Mouse (Mus musculus) limb, embryonic 15.5 days (tissue): ENCODE data around the gene Glis1. TPM values are rescaled to one million over a fixed set of nuclear protein-coding genes. Genes with fewer than 3 reads are reported as not detected.

Source experiments
- ATAC-seq: fragments of 200-750 bp; cut with Nextera tagmentation; 2 replicates; pipeline ENCODE4 v1.8.0; 2017; ENCODE audit warnings: low read depth, moderate TSS enrichment; ENCODE audit not compliant: insufficient number of reproducible peaks, low FRiP score, low TSS enrichment
- H3K27ac ChIP-seq: fragments of 300-500 bp; sonication (generic); 2 replicates; pipeline ENCODE4 v1.5.1; 2015; ENCODE audit warnings: moderate library complexity, mild to moderate bottlenecking, inconsistent platforms
- H3K27me3 ChIP-seq: fragments of 300-500 bp; sonication (generic); 2 replicates; pipeline ENCODE4 v1.6.1; 2015; ENCODE audit warnings: inconsistent platforms
- H3K36me3 ChIP-seq: fragments of 300-500 bp; sonication (generic); 2 replicates; pipeline ENCODE4 v1.6.1; 2015; ENCODE audit warnings: inconsistent platforms
- H3K4me1 ChIP-seq: fragments of 300-500 bp; sonication (generic); 2 replicates; pipeline ENCODE4 v1.6.1; 2015; ENCODE audit warnings: inconsistent platforms
- H3K4me2 ChIP-seq: fragments of 300-500 bp; sonication (generic); 2 replicates; pipeline ENCODE4 v1.6.1; 2015; ENCODE audit warnings: mild to moderate bottlenecking, inconsistent platforms
- H3K4me3 ChIP-seq: fragments of 300-500 bp; sonication (generic); 2 replicates; pipeline ENCODE4 v1.5.1; 2015; ENCODE audit warnings: mild to moderate bottlenecking, inconsistent platforms
- H3K9ac ChIP-seq: fragments of 300-500 bp; sonication (generic); 2 replicates; pipeline ENCODE4 v1.6.1; 2015; ENCODE audit warnings: inconsistent platforms
- H3K9me3 ChIP-seq: fragments of 300-500 bp; sonication (generic); 2 replicates; pipeline ENCODE4 v1.6.1; 2016; ENCODE audit warnings: inconsistent platforms
- WGBS: fragments of 180-500 bp; shearing (Covaris S2); methylation state at CpG from one replicate; pipeline ENCODE4 v1.1.7; 2015; 5-methylcytosine and 5-hydroxymethylcytosine counted together
- polyA plus RNA-seq: library from polyadenylated mRNA; unstranded; fragments of >200 nt; fragmentation: Nextera tagmentation; extraction: Ambion mirVana; gene quantifications from 2 replicates; pipeline ENCODE4 v1.2.1, GENCODE M21; 2015

The Glis1 gene
- polyA plus RNA-seq, 1 experiment from 2014 or later = 11.2 TPM

DNA sequence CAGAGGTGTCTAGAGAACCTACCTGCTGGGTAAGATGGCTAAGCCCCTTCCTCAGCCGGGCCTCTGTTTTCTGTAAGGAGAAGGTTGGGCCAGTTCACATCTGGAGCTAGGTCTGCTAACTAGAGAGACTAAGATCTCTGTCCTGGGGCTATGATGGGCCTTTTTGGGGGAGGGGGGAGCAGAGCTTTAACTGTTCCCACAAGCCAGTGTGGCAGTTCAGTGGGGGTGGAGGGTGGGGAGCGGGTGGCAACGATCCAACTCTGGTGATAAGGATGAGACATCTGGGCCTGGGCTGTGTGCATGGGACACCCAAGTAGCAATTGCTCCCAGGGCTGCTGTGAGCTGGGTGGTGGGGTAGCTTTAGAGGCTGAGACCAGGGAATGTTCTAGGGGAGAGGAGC, 124.4 kb downstream of the Glis1 start:
- H3K36me3 ChIP-seq = no peaks in the 10 kb centered on the region
- no peak for ATAC-seq
- H3K9ac ChIP-seq = no peak overlapping the region
- no peak overlapping the region for H3K4me3 ChIP-seq
- no peaks in the 10 kb centered on the region for H3K27me3 ChIP-seq
- no peak overlapping the region for H3K4me2 ChIP-seq
- H3K9me3 ChIP-seq = no peaks in the 10 kb centered on the region
- WGBS = 35% methylated on average over 3 of the region's 3 CpGs
- H3K27ac ChIP-seq = no peak overlapping the region
- H3K4me1 ChIP-seq = peaks cover 31% of the 10 kb centered on the region

DNA sequence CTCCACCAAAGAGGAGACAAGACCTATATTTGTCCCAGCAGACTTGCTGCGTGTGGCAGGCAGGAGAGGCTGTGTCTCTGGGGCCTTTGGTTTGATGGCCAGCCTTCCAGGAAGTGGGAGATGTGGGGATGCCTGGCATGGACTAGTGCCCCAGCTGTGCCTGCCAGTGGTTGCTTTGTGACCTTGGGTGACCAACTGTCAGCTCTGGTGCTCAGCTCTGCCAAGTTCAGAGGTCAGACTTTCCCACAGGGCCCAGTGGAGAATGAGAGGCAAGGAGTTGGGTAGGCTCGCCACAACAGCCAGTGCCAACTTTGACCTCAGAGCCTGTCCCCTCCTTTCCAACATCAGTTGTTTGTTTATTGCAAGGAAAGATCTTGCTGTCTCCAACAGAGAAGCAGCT, 126.7 kb downstream of the Glis1 start:
- no peaks in the 10 kb centered on the region for H3K36me3 ChIP-seq
- WGBS = 88% methylated on average over 2 of the region's 2 CpGs
- H3K9ac ChIP-seq = no peak overlapping the region
- H3K4me2 ChIP-seq = no peak overlapping the region
- ATAC-seq = no peak
- no peak overlapping the region for H3K27ac ChIP-seq
- H3K4me3 ChIP-seq = no peak overlapping the region
- no peaks in the 10 kb centered on the region for H3K27me3 ChIP-seq
- H3K4me1 ChIP-seq = peaks cover 31% of the 10 kb centered on the region
- H3K9me3 ChIP-seq = no peaks in the 10 kb centered on the region

DNA sequence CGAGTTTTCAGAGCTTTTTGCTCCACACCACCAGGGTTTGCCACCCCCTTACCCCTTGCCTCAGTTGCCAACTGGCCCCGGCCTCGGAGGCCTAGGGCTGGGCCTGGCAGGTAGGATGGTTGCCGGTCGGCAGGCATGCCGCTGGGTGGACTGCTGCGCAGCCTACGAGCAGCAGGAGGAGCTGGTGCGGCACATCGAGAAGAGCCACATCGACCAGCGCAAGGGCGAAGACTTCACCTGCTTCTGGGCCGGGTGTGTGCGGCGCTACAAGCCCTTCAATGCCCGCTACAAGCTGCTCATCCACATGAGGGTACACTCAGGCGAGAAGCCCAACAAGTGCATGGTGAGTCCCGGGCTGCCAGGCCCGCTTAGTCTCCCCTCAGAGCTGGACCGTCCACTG, 133.8 kb downstream of the Glis1 start:
- no peak overlapping the region for H3K9ac ChIP-seq
- no peak for ATAC-seq
- H3K4me1 ChIP-seq = peaks cover 15% of the 10 kb centered on the region
- no peak overlapping the region for H3K27ac ChIP-seq
- no peak overlapping the region for H3K4me2 ChIP-seq
- H3K27me3 ChIP-seq = peaks cover 6% of the 10 kb centered on the region
- no peaks in the 10 kb centered on the region for H3K9me3 ChIP-seq
- 77% methylated on average over 21 of the region's 21 CpGs for WGBS
- no peaks in the 10 kb centered on the region for H3K36me3 ChIP-seq
- no peak overlapping the region for H3K4me3 ChIP-seq

DNA sequence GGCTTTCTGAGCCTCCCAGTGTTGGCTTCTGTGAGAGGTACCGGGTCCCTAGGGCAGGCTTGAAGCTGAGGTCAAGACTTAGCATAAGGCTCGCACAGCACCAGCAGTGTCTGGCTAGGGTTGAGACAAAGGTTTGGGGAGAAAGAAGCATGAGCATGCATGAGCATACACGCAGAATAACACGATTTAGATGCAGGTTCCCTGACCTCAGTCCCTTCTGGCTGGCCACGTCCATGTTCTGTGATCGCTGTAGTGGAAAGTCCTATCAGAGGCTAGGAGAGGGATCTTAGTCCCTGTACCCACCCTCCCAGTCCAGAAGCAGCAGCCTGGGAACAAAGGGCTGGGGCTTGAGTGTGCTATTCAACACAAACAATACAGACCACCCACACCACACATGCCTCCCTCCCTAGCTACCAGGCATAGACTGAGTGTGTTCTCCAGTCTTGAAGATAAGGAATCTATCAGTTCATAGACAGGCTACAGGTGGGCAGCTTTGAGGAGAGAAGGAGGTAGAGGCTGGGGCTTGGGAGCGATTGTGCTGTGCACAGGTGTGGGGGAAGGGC, 134.6 kb downstream of the Glis1 start:
- H3K27me3 ChIP-seq = peaks cover 6% of the 10 kb centered on the region
- no peak for ATAC-seq
- H3K4me3 ChIP-seq = no peak overlapping the region
- no peak overlapping the region for H3K27ac ChIP-seq
- no peaks in the 10 kb centered on the region for H3K36me3 ChIP-seq
- no peaks in the 10 kb centered on the region for H3K9me3 ChIP-seq
- no peak overlapping the region for H3K4me2 ChIP-seq
- 87% methylated on average over 7 of the region's 7 CpGs for WGBS
- peaks cover 15% of the 10 kb centered on the region for H3K4me1 ChIP-seq
- no peak overlapping the region for H3K9ac ChIP-seq

DNA sequence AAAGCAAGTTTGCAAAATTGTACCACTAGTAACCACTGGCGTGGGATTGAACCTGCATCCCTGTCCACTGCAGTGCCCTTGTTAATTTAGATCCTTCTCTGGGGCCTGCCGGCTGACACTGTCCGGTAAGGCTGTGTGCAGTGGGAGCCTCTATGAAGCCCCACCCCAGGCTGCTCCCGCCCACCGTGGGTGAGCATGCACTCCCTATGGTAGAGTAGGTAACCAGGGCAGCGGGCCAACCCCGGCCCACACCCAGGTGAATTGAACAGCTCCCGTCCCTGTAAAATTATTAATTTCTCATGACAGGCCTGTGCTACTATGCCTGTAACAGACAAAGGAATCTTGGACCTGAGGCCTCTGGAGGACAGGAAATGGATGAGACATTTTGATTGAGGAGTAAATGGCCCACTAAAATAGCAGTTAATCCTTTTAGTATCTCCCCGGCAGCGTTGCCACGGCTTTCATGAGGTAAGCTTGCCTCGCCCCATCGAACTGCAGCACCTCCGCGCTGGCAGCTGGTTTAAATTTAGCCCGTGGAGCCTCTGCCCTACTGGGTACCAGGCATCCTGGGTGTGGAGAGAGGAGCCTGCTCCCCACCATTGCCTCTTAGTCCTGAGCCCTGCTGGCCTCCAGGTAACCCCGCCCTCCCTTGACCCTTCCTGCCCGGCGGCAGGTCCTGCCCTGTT, 136.1 kb downstream of the Glis1 start:
- H3K27me3 ChIP-seq = peaks cover 6% of the 10 kb centered on the region
- no peak overlapping the region for H3K9ac ChIP-seq
- 32% methylated on average over 19 of the region's 19 CpGs for WGBS
- H3K36me3 ChIP-seq = no peaks in the 10 kb centered on the region
- H3K9me3 ChIP-seq = no peaks in the 10 kb centered on the region
- H3K4me1 ChIP-seq = peaks cover 15% of the 10 kb centered on the region
- no peak for ATAC-seq
- H3K4me3 ChIP-seq = no peak overlapping the region
- H3K27ac ChIP-seq = no peak overlapping the region
- H3K4me2 ChIP-seq = no peak overlapping the region

DNA sequence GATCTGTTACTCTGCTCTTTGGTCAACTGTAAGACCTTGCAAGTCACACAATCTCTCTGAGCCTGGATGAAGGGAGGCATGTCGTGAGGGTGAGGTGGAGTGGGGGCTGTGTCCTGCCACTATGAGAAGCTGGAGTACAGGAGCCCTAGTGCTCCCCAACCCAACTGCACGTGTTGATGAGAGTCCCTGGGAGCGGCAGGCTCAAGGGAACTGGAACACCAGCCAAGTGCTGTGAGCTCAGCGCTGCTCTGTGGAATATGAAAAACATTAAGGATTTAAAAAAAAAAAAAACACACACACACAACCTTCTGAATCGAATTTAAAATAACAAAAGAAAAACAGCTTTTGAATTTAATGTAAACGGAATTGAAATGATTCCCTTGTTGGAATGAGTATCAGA, 141.4 kb downstream of the Glis1 start:
- H3K9me3 ChIP-seq = no peaks in the 10 kb centered on the region
- H3K4me2 ChIP-seq = no peak overlapping the region
- H3K27ac ChIP-seq = no peak overlapping the region
- H3K36me3 ChIP-seq = no peaks in the 10 kb centered on the region
- no peak for ATAC-seq
- no peaks in the 10 kb centered on the region for H3K27me3 ChIP-seq
- WGBS = 41% methylated on average over 6 of the region's 6 CpGs
- H3K9ac ChIP-seq = no peak overlapping the region
- no peak overlapping the region for H3K4me3 ChIP-seq
- H3K4me1 ChIP-seq = peaks cover 38% of the 10 kb centered on the region

DNA sequence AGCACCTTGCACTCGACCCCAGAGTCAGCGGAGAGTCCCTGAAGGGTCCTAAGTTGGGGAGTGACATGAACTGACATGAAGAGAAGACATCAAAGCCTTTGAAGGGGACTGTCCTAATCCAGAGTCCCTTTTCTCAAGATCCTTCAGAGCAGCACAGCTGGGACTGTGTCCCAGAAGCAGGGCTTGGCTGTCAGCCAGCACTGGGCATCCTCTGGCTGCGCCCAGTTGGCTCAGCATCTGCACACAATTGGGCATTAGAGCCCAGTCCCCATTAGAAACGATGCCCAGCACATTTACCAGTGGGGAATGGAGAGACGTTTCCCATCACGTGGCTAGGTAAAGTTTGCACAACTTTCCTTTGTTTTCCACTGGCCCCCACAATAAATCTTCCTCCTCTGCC, 142.4 kb downstream of the Glis1 start:
- Histone ChIP-seq H3K4me3 (no peak overlapping the region), H3K27me3 (no peaks in the 10 kb centered on the region), H3K9ac (no peak overlapping the region), H3K4me1 (peaks cover 35% of the 10 kb centered on the region), H3K36me3 (no peaks in the 10 kb centered on the region), H3K9me3 (no peaks in the 10 kb centered on the region), H3K4me2 (no peak overlapping the region), H3K27ac (no peak overlapping the region)
- 37% methylated on average over 6 of the region's 6 CpGs for WGBS
- ATAC-seq = no peak

DNA sequence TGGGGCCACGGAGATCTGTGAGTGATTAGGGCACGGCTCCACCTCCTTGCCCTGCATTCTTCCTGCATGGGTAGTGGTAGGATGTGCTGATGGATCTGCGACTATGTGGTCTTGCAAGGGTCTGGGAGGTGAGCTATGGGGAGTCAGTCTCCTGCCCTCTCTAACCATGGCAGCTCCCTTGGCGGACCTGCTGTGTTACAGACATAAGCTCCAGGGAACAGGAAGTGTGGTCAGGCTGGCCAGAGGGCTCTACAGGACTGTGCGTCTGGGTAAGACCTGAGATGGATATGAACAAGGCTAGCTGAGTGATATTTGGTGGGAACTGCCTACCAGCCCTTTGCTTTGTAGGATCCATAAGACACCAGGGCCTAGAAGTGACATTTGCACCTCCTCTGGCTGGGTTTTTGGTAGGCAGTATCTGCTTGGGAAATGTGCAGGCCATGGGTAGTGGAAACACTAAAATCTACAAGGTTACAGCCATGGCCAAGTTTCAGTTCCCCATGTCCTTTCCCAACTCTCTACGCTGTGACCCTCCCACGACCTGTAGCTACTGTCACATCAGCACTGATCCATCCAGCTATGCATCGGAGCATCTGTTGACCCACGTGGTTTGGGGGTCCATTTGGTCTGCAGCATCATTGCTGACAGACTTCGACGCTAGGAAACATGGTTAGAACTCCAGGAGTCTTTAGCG, 142.9 kb downstream of the Glis1 start:
- Histone ChIP-seq H3K36me3 (no peaks in the 10 kb centered on the region), H3K4me1 (peaks cover 35% of the 10 kb centered on the region), H3K4me2 (no peak overlapping the region), H3K9ac (no peak overlapping the region), H3K4me3 (no peak overlapping the region), H3K27ac (no peak overlapping the region), H3K9me3 (no peaks in the 10 kb centered on the region), H3K27me3 (no peaks in the 10 kb centered on the region)
- 74% methylated on average over 12 of the region's 12 CpGs for WGBS
- ATAC-seq = no peak

DNA sequence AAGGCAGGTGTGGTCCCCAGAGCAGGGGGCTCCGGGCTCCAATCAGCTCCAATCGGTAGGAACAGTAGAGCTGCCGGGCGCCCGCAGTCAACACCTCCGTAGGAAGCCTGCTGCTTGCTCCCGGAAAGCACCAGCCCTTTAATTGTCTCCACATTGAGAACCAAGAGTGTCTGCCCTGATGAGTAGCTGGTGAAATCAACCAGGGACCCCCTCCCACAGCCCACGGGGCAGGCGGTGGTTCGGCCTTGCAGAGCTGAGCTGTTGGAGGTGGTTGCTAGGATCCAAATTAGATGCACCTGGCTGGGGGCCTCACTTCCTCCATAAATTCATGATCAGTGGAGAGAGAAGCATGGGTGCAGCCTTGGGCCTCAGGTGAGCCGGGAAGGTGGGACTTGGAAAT, 146.5 kb downstream of the Glis1 start:
- Histone ChIP-seq H3K27me3 (no peaks in the 10 kb centered on the region), H3K27ac (no peak overlapping the region), H3K4me1 (peaks cover 32% of the 10 kb centered on the region), H3K9ac (no peak overlapping the region), H3K36me3 (no peaks in the 10 kb centered on the region), H3K9me3 (no peaks in the 10 kb centered on the region), H3K4me2 (no peak overlapping the region), H3K4me3 (no peak overlapping the region)
- no peak for ATAC-seq
- WGBS = 45% methylated on average over 11 of the region's 11 CpGs

DNA sequence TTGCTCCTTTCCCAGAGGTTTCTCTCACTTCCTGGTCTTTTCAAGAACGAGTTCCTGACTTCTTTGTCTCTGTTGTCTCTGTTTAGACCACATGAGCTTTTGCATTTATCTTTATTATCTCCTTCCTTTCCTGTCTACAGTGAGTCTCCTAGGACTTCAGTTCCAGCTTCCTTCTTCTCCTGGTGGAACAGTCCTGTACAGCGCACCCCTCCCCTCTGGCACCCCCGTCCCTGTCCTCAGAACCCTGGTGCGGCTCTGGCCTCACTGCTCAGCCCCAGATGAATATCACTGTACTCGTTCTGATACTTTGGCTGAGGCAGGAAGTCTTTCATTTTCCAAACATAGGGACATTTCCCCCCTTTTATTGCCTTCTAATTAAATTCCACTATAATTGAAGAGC, 152.0 kb downstream of the Glis1 start:
- Histone ChIP-seq H3K36me3 (no peaks in the 10 kb centered on the region), H3K4me1 (peaks cover 38% of the 10 kb centered on the region), H3K4me3 (no peak overlapping the region), H3K27me3 (0 out of 2 replicates have a peak, but pooled peaks cover 3% of the 10 kb centered on the region), H3K4me2 (no peak overlapping the region), H3K9me3 (no peaks in the 10 kb centered on the region), H3K27ac (no peak overlapping the region), H3K9ac (no peak overlapping the region)
- no peak for ATAC-seq
- 40% methylated on average over 5 of the region's 5 CpGs for WGBS

DNA sequence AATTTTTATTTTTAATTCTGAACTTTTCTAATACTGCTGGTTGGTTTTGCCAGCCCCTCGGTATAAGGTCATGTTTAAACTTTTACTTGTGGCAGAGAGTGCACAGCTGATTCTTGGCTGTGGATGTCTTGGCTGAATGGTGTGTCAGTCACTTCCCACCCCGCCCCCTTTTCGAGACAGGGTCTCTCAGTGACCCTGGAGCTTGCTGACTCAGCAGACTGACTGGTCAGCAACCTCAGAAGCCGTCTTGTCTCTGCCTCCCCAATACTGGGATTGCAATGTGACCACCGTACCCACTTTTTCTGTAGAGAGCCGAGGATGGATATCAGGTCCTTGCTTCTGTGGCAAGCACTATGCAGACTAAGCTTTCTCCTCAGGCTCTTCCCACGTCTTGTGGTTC, 154.2 kb downstream of the Glis1 start:
- peaks cover 38% of the 10 kb centered on the region for H3K4me1 ChIP-seq
- H3K27ac ChIP-seq = no peak overlapping the region
- H3K27me3 ChIP-seq = 0 out of 2 replicates have a peak, but pooled peaks cover 3% of the 10 kb centered on the region
- 78% methylated on average over 7 of the region's 7 CpGs for WGBS
- ATAC-seq = no peak
- no peak overlapping the region for H3K4me2 ChIP-seq
- no peak overlapping the region for H3K9ac ChIP-seq
- no peaks in the 10 kb centered on the region for H3K36me3 ChIP-seq
- no peak overlapping the region for H3K4me3 ChIP-seq
- H3K9me3 ChIP-seq = no peaks in the 10 kb centered on the region

DNA sequence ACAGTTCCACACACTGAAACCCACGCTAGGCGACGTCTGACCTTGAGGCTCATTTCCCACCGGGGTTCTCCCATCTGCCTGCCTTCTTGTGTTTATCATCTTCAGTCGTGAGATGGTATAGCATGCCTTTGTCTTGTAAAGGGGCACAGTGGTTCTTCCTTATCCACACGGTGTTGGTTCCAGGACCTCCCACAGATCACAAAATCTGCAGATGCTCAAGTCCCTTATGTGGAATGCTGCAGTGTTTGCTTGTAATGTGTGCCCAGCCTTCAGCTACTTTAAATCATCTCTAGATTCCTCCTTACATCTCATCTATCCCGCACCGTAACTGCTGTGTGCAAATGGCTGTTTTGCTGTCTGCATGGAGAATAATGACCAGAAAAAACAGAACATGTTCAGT, 154.7 kb downstream of the Glis1 start:
- peaks cover 38% of the 10 kb centered on the region for H3K4me1 ChIP-seq
- whole genome bisulfite sequencing = 69% methylated on average over 8 of the region's 8 CpGs
- H3K9ac ChIP-seq = no peak overlapping the region
- H3K4me3 ChIP-seq = no peak overlapping the region
- H3K9me3 ChIP-seq = no peaks in the 10 kb centered on the region
- no peak overlapping the region for H3K4me2 ChIP-seq
- no peak for ATAC-seq
- no peaks in the 10 kb centered on the region for H3K36me3 ChIP-seq
- no peak overlapping the region for H3K27ac ChIP-seq
- 0 out of 2 replicates have a peak, but pooled peaks cover 3% of the 10 kb centered on the region for H3K27me3 ChIP-seq
